Mouse (Mus musculus) cerebellum, adult 9-10 months (tissue): ENCODE results near the gene Sirt1.

Experiments
- DNase-seq: peaks from one replicate; pipeline ENCODE4 v3.0.0; 2022

Gene Sirt1

GRCm38 (mm10) chr10:63313726-63314125 lies 67.8 kb downstream of the Sirt1 start:
- no peak for DNase-seq

DNA sequence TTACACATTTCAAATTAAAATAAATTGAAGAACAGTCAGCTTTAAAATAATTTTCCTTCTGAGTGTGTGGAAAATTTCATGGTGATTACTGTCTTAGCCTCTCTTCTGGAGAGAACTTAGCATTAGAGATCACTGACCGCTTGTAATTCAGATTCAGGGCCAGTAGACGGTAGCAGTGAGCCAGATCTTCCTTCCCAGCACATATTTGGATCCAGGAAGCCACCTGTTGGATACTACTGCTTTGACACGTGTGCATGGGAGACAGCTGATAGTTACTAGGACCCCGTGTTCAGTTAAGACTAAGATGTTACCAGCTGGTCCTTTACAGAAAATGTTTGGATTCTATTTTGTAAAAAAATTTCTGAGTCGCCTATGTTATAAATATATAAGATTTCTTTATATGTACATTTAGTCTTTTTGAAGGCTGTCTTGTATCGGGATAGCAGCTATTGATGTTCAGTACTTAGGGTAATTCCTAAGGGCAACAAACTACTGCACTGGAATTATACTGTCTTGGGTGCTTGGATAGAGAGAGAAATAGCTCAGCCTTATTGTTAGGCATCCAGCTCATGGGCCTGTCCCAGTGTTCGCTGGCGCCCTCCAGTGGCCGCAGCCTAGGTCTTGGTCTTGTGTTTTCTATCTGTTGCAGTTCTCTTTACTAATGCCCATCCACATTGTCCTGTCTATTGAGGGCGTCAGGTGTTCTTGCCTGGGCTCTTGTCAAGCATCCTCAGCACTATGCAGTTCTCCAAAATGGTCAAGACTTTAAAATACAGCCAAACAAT lies 72.7 kb downstream of the Sirt1 start:
- peak; percentile 76 for DNase-seq

GRCm38 (mm10) chr10:63302356-63302755 lies 79.1 kb downstream of the Sirt1 start:
- no peak for DNase-seq

DNA sequence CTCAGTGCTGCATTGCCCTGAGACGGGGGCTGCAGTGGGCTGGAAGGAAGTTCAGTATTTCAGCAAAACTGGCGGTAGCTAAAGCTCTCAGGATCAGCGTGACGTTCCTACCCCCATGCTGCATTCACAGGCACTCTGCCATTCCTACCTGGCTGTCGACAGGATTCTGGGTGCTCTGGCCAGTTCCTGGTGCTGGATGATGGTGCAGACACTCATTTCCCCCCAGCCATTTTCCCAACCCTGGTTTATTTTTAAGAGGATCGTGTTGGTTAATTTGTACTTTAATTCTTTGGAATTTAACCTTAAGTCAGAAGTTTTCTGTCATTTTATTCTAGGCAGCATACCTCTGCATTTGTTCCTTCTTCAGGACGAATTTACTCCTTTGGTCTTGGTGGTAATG lies 98.7 kb downstream of the Sirt1 start:
- DNase-seq, result no peak

- no peak for DNase-seq
These were observed 99.1 kb downstream of the Sirt1 start for GRCm38 (mm10) chr10:63282417-63282816.

GRCm38 (mm10) chr10:63279851-63280250 lies 101.7 kb downstream of the Sirt1 start:
- DNase-seq, result no peak

- no peak for DNase-seq
These were observed 104.5 kb downstream of the Sirt1 start for GRCm38 (mm10) chr10:63277010-63277409.

GRCm38 (mm10) chr10:63272868-63273267 lies 108.6 kb downstream of the Sirt1 start:
- DNase-seq, result no peak

DNA sequence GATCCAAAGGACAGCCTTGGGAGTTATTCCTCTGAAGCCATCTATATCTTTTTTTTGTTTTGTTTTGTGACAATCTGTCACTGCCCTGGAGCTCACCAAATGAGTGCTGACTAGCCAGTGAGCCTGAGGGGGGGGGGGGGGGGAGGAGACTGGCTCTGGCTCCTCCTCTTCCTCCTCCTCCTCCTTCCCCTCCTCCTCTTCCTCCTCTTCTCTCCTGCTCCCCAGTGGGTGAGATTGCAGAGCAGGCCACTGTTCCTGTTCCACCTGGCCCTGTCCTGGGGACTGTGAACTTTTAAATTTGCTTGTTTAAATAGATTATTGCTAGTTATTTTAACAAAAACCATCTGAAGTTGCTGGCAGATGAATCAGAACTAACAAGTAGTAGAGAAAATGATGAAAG lies 109.1 kb downstream of the Sirt1 start:
- no peak for DNase-seq
